In the genomic region with DNA sequence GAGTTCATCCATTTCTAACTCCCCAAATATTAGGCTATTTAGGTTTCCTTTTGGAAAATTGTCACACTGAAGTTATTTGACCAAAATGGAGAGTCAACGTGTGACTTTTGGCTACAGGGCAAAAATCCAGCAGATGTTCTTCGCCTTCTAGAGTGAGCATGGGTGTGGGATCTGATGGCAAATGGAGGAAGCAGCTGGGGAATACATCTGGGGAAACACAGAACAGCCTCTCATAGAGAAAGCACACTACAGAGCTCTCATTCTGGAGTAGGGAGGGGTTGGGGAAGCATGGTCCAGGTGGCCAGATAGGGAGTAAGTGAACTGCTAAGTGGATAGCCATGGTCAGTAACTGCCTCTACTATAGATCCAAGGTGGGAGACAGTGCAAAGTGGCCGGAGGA, we compare ENCODE assay signal across 23 mouse cellular contexts. TPM values are rescaled to one million over a fixed set of nuclear protein-coding genes. Genes with fewer than 3 reads are reported as not detected.
"Had no signal": no experiment of that assay in that cellular context is flagged by ENCODE, and none has a peak within 500 bp of the region (broad histone marks: within the 10 kb centered on the region; RNA-seq: fewer than 3 reads in every experiment).

No protein-coding gene starts in this region.

- H3K9me3 ChIP-seq: limb, embryonic 12.5 days; limb, embryonic 15.5 days; midbrain, embryonic 12.5 days; midbrain, embryonic 15.5 days; neural tube, embryonic 12.5 days; neural tube, embryonic 15.5 days had no signal

- DNase-seq: kidney, postnatal 14 days; kidney, postnatal 4 days; left cerebral cortex, postnatal 4 days; liver, postnatal 0 days; lung, embryonic 14.5 days; right cerebral cortex, adult 18-20 months; right cerebral cortex, postnatal 14 days; right cerebral cortex, postnatal 4 days; thymus, adult 2 months; thymus, postnatal 14 days; thymus, postnatal 4 days had no signal

- H3K27me3 ChIP-seq: limb, embryonic 12.5 days; limb, embryonic 15.5 days; midbrain, embryonic 12.5 days; midbrain, embryonic 15.5 days; neural tube, embryonic 12.5 days; neural tube, embryonic 15.5 days had no signal

- H3K27ac ChIP-seq: limb, embryonic 12.5 days; limb, embryonic 15.5 days; liver, embryonic 14.5 days; macrophage; midbrain, embryonic 12.5 days; midbrain, embryonic 15.5 days; neural tube, embryonic 12.5 days; neural tube, embryonic 15.5 days; stomach, postnatal 0 days had no signal

- H3K9ac ChIP-seq: limb, embryonic 12.5 days; limb, embryonic 15.5 days; liver, embryonic 14.5 days; liver, postnatal 0 days; lung, embryonic 14.5 days; midbrain, embryonic 12.5 days; midbrain, embryonic 15.5 days; neural tube, embryonic 12.5 days; neural tube, embryonic 15.5 days had no signal

- H3K36me3 ChIP-seq: limb, embryonic 12.5 days; limb, embryonic 15.5 days; midbrain, embryonic 12.5 days; midbrain, embryonic 15.5 days; neural tube, embryonic 12.5 days; neural tube, embryonic 15.5 days had no signal

- H3K4me2 ChIP-seq: limb, embryonic 12.5 days; limb, embryonic 15.5 days; liver, embryonic 11.5 days; lung, embryonic 14.5 days; midbrain, embryonic 12.5 days; midbrain, embryonic 15.5 days; neural tube, embryonic 12.5 days; neural tube, embryonic 15.5 days had no signal

- ATAC-seq: liver, postnatal 0 days; lung, postnatal 0 days; midbrain, embryonic 15.5 days had no signal

- H3K4me3 ChIP-seq: limb, embryonic 12.5 days; limb, embryonic 15.5 days; midbrain, embryonic 12.5 days; midbrain, embryonic 15.5 days; neural tube, embryonic 12.5 days; neural tube, embryonic 15.5 days had no signal

RNA-seq across cellular contexts. Expression of gene Iyd, which starts 50.6 kb away (rescaled TPM):
- total RNA-seq: megakaryocyte, adult 5-6 weeks had no signal
- polyA plus RNA-seq: limb, embryonic 12.5 days; macrophage; neural tube, embryonic 12.5 days had no signal
